Mouse (Mus musculus): ENCODE data around the gene Psg28.
"Not testable (repeated sequence)": the region's sequence is repeated elsewhere in the genome, so short reads cannot be mapped to it uniquely, and the experiment has no call there.

The Psg28 gene

GRCm38 (mm10) chr7:18431941-18432340, at the start of gene Psg28:
Gene Psg28 (minus strand): TSS chr7:18432041.
- DNase-seq (ENCODE audit: low read depth) = peak; percentile 4

DNA sequence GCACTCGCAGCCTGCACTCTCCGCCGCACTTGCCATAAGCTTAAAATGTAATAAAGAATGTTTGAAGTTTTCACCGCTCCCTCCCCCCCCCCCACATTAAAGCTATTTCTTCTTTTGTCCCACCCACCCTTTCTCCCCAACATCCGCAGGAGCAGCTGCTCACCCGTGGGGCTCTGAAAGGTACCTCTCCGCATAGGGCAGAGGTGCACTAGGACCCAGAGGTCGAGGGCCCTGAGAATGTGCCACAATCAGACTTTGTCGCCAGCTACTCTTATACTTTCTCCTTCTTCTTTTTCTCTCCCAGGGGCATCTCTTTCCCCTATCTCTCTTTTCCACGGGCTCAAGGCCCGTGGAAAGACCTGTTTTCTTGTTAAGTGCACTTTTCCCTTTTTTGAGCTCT, 28.4 kb downstream of the Psg28 start:
- no peak for DNase-seq (ENCODE audit: low read depth)

DNA sequence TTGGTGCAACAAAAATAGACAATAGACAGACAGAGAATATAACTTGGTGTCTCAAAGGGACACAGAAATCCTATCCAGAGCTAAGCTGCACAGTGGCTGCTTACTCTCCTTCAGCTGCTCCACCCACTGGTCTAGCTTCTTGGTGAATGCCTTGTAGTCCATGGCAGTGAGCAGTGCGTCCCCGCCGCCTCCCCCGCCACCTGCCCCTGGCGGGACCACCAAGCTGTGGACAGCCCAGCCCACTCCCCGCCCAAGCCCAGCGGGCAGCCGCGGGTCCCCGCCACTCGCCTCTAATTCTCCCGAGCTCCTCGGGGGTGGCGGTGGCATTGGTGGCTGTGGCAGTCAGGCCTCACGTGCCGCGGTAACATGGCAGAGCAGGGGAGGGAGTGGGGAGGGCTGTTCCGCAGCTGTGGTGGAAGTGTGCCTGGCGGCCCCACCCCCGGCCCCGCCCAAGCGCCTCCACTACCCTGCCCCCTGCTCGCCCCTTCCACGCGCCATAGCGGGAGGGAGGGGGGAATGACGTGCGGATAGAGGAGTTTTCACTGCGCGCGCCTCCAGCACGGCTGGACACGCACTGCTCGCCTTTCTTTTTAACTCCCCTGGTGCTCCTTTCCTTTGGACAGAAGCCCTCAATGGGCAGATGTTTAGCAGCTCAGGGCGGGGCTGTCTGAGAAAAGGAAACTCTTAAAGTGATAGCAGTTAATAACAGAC, 29.2 kb downstream of the Psg28 start:
- no peak for DNase-seq (ENCODE audit: low read depth)

GRCm38 (mm10) chr7:18391483-18391882, 40.4 kb downstream of the Psg28 start:
- not testable (repeated sequence) for DNase-seq (ENCODE audit: low read depth)

- DNase-seq (ENCODE audit: low read depth) = no peak
Measured at GRCm38 (mm10) chr7:18378295-18378694, 53.5 kb downstream of the Psg28 start.
